Mouse (Mus musculus) A20 (cell line): ENCODE data around the gene Iqgap1.

Experiments used
- DNase-seq: peaks from one replicate; pipeline ENCODE4 v3.0.0-alpha.2; 2011; ENCODE audit warnings: low read depth, low spot score

The Iqgap1 gene

DNA sequence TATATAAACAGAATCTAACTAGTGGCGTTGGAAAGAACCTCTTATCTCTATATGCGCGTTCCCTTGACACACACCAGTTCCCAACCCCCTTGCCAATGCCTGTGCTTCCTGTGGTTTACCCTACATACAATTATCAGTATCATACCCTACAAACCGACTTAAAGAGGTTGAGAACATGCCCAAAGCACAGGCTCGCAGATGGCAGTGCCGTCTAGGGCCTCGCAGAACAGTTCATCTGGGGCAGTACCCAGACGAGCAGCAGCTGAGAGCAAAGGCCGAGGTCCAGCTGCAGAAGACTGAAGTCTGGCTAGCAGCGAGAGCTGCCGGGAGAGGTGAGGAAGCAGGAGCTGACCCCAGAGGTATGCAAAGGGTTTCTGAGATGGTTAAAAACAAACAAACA is 158.6 kb downstream of the Iqgap1 start:
- no peak for DNase-seq

DNA sequence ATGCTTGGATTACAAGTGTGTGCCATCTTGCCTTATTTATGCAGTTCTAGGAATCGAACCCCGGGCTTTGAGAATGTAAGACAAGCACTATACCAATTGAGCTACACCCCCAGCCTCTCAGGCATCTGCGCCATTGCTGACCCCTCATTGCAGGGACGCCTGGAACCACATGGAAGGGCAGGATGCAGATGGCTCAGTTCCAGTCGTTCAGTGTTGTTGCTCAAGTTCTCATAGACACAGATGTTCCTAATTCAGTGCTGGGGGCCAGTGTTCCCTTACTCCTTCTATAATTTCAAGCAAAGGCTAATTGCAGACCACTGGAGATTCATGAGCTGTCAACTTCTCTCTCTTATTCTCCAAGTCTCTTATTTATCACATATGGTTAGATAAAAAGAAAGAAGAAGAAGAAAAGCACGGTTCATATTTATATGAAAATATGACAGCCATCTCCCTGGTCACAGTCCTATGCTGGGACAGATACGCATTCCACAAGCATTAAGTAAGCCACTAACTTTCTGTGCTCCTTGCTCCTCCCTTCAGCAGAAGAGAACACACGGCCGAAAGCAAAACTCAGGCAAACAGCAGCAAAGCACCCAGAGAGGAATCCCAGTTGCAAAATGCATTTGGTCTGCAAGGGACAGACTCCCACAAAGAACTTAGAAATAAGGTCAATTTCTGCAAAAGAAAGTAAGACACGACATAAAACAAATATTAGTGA is 159.4 kb downstream of the Iqgap1 start:
- no peak for DNase-seq
